Mouse (Mus musculus) cerebellum, postnatal 10 days (tissue): ENCODE results near the gene Sema4c.

Experiments
- DNase-seq, 2 experiments: peaks; one replicate each; pipeline ENCODE4 v3.0.0; 2021; ENCODE audit warnings: mixed read lengths in 2 of 2

Gene Sema4c

DNA sequence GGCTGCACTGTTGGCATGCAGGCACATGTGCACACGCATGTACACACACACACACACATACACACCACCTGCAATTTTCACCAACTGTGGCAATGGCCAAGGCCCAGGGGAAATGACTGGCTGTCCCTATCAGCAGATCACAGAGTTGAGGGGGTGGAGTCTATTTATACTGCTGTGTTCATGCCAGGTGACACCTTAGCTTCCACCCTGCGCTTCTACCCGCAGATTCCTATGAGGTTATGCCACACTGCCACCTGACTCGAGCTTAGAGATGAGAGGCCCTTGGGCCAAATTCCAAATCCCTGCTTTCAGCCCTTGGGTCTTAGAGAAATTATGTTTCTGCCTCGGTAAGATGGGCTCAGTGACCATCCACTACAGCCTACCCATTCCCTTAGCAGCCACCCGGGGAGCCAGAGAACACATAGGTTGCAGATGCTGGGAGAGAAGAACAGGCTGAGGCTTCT lies 23.5 kb downstream of the Sema4c start:
- peak in 1 of 2 experiments; percentile 42 for DNase-seq

DNA sequence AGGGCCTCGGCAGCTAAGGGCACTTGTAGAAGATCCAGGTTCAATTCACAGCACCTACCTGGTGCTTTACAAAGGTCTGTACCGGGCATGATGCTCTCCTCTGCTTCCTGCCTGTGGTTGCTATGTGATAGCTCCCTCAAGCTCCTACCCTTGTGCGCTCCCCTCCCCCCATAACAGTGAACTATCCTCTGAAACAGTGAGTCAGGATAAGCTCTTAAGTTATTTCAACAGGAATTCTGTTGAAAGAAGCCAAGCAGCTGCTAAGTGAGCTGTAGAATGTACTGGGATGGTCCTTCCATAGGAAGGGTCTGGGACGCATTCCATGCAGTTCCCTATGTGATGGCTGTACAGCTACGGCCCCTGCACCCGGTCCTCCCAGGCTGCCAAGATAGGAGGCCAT lies 24.6 kb downstream of the Sema4c start:
- no peak for DNase-seq

DNA sequence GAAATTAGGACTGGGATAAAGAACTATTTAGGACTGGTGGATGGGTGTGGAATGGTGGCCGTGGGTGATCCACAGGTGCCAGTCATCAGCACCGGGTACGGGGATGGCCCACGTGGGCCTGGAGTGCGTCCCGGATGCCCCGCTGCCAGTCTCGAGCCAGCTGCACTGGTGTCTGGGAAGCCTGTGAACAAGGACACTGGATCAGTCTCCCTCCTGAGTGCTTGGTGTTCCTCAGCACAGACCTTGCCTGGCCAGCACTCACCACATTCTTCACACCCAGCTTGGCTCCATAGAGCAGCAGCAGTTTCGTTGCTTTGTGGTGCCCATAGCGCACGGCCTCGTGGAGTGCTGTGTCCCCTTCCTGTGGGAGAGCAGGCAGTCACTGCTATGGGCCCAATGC lies 26.7 kb downstream of the Sema4c start:
- DNase-seq = no peak

DNA sequence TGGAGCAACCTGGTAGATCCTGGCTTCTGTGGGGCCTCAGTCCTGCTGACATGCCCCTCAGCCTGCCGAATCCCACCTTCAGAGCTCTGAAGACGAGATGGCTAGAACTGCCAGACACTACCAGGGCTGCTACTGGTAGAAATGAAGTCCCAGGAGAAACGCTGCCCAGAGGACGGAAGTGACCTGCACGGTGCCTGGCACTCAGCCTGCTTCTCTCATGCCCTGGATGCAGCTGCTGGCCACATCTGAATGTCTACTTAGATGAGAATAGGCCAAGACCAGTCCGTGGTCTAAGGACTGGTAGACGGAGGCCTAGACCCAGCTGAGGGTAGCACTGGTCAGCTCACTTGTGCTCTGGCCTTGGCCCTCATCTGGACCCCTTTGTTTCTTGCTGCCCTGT lies 27.2 kb downstream of the Sema4c start:
- no peak for DNase-seq

DNA sequence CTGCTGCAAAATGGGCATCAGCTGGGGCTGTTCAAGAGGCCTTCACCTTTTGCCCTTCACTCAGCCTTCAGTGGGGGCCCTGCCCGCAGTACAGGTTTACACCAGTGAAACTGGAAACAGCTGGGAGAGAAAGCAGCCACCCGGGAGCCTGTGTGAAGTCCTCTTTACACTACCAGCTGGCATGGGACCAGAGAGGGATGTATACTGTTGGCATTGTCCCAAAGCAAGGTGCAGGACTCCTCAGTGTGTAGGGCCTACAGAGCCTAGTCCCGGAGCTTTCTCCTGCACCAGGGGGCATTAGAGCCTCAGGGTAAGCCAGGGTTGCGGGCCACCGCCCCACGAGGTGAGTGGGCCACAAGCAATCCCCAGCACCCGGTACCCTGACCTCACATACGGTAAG lies 27.7 kb downstream of the Sema4c start:
- DNase-seq = no peak

DNA sequence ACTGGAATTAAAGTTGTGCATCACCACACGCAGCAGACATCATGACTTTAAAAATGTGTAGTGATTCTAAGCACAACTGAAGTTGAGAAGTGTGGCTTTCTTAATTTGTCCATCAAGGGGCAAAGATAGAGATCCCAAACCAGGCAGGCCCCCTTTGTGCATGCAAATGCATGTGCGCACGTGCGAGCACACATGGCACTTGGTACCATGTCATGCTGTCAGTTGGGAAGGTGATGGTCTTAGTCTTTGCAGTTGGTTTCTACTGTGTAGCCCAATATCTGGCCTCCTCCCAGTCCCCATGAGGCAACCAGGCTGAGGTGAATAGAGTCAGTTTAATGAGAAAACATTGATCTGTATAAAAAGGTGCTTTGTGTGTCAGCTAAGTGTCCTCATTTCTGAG lies 28.3 kb downstream of the Sema4c start:
- DNase-seq = no peak

DNA sequence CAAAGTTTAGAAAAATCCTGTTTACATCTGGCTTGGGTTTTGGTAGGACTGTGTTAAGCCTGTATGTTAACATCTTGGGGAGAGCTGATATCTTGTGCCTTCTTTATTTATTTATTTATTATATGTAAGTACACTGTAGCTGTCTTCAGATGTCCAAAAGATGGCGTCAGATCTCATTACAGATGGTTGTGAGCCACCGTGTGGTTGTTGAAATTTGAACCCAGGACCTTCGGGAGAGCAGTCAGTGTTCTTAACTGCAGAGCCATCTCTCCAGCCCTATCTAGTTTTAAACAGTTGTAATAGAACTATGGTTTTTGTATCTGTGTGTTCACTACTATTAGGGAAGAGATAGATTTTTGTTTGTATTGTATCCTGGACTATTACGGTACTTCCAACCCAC lies 28.9 kb downstream of the Sema4c start:
- no peak for DNase-seq

DNA sequence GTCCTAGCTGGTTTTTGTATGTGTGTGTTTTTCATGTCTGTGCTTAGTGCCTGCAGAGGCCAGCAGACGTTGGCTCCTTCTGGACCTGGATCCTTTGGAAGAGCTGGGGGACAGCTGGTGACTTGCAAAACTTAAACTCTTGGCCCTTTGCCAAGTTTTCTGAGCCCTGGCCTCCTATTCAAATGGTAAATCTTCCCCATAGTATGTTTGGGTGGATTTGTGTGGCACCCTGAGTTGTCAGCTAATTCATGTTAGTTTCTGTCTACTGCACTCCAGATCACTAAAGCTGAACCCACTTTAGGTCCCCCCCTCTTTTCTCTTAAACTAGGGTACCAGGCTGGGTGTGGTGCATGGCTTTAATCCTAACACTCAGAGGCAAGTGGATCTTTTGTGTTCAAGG lies 29.8 kb downstream of the Sema4c start:
- DNase-seq = peak; percentile 74 to 81

DNA sequence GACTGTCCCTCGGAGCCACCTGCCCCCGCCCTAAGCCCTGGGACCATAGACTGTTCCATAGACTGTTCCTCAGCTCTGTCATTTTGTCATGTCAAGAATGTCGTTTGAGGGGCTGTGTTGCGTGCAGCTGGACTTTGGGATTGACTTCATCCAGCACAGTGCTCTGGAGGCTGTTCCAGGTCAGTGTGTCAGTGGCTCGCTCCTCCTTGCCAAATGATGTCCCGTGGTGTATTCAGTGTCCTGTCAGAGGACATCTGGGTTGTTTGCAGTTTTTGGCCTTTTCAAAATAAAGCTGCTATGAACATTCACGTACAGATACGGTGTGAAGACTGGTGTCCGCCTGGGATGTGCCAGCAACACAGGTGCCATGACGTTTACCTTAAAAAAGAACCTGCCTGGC lies 31.2 kb downstream of the Sema4c start:
- DNase-seq = peak in 1 of 2 experiments; percentile 18

DNA sequence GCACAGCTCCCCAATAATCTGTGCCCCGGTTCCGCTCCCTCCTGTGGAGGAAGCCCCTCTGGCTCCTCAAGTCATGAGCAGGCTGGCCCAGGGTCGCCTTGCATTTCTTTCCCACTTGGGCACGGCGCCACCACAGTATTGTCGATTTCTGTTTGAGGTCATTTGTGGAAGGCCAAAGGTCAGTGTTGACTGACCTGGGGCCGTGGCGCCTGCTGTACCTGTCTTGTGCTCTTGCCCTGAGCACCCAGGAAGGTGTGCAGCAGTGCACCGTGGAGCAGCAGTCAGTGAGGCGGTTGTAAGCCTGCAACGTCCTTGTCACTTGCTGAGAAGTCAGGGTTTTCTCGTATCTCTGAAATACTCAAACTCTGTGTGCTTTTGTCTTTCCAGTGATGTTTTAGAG lies 32.4 kb downstream of the Sema4c start:
- no peak for DNase-seq

DNA sequence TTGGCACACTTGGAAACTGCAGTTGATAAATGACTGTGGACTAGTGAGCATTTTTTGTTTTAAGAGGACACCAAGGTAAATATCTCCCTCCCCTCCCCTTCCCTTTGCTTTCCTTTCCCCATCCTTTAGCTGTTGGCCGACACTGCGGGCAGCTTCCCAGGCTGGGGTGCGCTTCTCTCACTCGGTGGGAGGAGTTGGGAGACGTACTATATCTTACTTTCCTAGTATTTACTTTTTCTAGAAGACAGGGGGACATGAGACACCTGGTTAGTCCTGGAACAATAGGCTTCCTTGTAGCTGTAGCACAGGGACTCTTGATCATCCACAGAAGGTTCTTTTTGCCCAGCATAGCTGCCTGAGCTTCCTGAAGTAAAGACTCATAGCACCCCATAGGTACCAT lies 34.1 kb downstream of the Sema4c start:
- no peak for DNase-seq

DNA sequence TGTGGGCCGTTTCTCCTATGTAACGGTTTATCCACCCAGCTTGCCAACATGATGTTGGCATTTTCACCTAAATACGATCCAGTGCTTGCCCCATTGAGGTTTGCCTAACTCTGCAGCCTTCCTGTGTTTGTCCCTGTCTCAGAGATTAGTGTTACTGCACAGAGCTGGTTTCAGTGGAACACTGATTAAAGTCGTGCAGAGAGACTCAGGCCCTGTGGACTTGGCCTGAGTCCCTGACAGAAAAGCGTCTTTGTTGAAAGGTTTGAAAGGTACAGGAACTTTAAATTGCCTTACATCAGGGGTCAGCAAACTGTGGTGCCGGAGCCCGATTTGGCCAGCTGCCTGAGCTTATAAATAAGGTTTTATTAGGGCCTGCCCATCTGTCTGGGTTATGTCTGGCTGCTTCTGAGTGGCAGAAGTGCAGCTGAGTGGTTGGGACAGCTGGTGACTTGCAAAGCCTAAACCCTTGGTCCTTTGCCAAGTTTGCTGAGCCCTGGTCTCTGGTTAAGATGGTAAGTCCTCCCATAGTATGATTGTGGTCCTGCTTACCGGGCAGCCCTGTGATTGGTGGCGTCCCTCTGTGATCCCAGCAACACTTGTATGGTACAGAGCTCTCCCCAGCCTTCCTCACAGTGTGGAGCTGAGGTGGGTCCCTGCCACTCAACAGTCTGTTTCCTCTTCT lies 34.7 kb downstream of the Sema4c start:
- DNase-seq = peak; percentile 84 to 85

DNA sequence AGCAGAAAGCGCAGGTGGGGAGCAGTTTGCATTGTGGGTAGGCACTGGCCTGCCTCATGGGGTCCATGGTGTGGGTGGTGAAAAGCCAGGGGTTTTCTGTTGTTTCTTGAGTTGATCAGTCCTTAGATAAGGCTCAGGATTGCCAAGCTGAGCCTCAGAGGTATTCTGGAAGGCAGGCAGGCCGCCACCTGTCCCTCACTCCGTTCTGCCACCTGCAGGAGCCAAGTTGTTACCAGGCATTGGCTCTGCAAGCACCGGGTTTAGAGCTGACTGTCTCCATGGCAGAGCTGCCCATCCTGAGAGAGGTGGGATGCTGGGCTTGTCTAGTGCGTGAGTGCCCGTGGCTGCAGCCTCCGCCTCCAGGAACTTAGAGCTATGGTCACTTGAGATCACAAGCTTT lies 35.9 kb downstream of the Sema4c start:
- no peak for DNase-seq

DNA sequence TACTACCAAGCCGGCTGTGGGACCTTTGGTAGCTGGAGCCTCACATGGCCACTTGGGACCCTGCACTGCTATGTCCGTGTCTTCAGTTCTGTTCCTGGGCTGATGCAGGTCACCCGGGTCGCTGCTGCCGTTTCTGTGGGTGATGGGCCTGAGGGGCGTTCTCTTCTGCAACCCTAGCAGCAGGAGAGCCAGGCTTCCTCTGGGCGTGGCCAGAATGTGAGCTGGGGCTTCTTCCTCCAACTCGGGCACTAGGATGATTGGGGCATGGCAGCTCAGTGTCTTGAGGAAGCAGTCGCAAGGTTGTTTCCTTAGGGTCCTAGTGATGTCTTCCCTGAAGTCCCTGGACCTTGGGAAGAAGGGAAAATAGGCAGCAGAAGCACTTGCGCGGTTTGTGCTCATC lies 38.5 kb downstream of the Sema4c start:
- DNase-seq = no peak

DNA sequence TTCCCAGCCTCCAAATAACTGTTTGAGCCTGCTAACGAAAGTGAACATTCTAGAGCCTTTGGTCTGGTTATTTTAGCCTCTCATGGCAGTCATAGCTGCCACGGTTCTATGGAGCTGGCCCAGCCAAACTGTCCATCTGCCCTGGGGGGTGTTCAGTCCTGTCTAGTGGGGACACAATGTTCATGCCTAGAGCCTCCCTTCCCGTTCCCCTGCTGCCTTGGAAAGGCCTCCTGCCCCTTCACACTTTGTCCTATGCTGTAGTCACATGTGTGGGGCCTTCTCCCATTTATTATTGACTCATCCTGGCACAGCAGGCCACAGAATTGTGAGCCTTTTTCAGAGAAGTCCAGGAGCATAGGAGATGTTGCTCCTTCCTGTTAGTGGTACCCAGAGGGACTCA lies 39.9 kb downstream of the Sema4c start:
- DNase-seq = no peak

DNA sequence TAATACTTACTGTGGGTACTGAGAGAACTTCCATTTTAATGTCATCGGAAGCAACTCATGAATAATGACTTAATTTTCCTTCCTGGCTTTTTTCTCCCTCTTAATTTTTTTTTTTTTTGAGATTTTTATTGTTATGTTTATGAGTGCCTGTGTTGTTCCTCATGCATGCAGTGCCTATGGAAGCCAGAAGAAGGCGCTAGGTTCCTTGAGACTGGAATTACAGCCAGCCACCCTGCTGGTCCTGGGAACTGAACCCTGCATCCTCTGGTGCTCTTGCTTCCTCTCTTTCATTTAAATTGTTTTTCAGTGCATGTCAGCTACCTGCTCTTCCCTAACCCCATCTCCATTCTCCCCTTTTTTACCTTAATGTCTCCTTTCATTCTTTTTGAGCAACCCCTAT lies 44.4 kb downstream of the Sema4c start:
- DNase-seq = peak; percentile 83 to 85

DNA sequence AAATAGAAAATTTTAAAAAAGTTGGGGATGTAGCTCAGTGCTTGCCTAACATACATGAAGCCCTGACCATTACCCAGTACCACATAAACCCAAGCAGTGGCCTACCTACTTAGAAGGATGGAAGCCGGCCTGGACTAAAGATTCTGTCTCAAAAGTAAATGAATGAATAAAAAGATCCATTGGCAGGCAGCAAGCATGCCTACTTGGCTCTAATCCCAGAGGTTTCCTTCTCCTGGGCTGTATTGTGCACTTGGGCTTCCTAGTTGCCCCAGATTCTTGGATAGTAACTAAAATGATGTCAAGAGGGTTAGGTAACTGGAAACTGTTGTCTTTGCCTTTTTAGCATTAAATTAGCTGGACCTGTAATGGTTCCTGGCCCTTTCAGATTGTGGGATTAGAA lies 44.8 kb downstream of the Sema4c start:
- peak in 1 of 2 experiments; percentile 65 for DNase-seq

DNA sequence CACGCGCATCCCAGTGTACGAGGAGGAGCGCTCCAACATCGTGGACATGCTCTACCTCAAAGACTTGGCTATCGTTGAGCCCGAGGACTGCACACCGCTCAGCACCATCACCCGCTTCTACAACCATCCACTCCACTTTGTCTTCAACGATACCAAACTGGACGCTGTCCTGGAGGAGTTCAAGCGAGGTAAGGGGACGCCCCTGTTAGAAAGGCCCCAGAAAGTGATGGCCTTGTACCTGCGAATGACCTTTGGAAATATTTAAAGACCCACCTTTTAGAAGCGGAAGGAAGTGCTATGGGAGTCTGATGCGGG lies 45.2 kb downstream of the Sema4c start:
- DNase-seq = no peak

DNA sequence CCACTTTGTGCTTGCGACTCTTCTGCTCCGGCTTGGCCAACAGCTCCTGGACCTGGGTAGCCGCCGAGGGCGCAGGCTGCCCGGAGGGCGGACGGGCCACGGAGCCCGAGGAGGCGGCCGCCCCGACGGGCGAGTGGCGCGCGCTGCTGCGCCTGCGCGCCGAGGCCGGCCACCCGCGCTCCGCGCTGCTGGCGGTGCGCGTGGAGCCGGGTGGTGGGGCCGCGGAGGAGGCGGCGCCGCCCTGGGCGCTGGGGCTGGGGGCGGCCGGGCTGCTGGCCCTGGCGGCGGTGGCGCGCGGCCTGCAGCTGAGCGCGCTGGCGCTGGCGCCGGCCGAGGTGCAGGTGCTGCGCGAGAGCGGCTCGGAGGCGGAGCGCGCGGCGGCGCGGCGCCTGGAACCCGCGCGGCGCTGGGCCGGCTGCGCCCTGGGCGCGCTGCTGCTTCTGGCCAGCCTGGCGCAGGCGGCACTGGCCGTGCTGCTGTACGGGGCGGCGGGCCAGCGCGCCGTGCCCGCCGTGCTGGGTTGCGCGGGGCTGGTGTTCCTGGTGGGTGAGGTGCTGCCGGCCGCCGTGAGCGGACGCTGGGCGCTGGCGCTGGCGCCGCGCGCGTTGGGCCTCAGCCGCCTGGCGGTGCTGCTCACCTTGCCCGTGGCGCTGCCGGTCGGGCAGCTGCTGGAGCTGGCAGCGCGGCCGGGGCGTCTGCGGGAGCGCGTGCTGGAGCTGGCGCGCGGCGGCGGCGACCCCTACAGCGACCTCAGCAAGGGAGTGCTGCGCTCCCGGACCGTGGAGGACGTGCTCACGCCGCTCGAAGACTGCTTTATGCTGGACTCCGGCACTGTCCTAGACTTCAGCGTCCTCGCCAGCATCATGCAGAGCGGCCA lies 45.8 kb downstream of the Sema4c start:
- peak; percentile 74 to 79 for DNase-seq

DNA sequence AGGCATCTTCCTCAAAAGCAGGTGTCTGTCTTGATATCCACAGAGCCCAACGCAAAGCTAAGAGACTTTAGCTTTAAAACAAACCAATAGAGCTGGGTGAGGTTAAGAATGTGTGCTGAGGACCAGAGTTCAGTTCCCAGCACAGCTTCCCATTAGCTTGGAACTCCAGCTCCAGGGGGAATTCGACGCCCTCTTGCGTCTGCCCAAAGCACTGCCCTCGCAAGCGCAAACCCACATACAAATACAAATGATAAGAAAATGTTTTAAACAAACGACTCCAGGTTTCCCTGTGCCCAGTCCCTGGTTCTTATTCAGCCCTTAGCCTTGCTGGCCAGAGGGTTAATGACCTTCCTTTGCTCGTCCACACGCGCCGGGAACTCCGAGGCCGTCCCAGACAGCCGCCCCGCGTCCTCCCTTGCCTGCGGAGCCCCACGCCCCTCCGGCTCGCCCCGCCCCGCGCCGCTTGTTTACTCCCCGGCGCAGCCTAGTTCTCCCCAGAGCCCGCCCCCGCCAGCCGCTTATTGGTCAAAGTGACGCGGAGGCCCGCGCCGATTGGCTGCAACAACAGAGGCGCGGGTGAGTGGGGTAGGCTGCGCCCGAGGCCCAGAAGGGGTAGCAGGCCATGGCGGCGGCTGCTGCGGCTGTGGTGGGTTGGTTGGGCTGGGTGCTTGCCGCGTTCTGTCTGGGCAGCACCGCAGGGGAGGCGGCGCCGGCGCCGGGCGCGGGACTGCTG lies 46.7 kb downstream of the Sema4c start, which contains the start of gene Cnnm3:
Cnnm3 (plus strand) TSS at position 579 of the 733 bp plus-strand sequence.
- peak; percentile 100 for DNase-seq

DNA sequence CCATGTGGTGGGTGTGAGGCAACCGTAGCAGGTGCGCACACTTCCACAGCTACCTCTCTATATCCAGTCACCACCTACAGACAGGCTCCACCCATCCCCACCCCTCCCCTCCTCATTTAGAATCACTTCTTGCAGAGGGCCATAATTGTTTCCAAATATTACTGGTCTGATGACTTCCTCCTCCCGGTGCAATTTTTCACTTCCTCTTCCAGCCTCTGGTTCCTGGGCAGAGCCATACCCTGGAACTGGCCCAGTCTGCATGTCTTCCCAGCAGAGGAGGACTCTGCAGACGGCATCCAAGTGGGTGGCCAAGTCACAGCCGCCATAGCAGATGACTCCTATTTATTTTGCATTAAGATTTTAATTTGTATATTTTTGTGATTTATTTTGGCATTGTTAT lies 49.9 kb downstream of the Sema4c start:
- peak; percentile 59 to 68 for DNase-seq

DNA sequence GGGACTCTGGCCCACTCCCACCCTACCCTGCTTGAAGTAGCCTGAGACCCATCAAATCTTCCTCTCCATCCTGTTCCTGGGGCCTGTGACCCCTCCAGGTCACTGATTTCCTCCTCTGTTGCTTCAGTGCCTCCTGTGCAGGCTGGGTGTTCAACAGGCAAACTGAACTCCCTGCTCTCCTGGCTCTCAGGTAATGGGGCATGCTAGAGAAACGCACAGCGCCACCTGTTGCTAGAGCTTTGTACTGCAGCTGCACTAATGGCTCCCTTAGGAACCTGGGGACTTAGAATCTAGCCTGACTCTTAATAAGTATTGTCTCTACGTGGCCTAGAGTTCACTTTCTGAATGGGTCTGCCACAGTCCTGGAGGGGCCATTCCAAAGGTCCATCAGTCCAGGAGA lies 56.9 kb downstream of the Sema4c start:
- peak; percentile 88 to 92 for DNase-seq
